Mouse (Mus musculus) urinary bladder, postnatal 4 days (tissue): Measurements from ENCODE around the gene Xpo4.
"Not testable (repeated sequence)": the region's sequence is repeated elsewhere in the genome, so short reads cannot be mapped to it uniquely, and the experiment has no call there.

Source experiments
- DNase-seq, 2 experiments: peaks; one replicate each; pipeline ENCODE4 v3.0.0; 2021 to 2022; ENCODE audit warnings: low spot score in 2 of 2

Gene Xpo4

DNA sequence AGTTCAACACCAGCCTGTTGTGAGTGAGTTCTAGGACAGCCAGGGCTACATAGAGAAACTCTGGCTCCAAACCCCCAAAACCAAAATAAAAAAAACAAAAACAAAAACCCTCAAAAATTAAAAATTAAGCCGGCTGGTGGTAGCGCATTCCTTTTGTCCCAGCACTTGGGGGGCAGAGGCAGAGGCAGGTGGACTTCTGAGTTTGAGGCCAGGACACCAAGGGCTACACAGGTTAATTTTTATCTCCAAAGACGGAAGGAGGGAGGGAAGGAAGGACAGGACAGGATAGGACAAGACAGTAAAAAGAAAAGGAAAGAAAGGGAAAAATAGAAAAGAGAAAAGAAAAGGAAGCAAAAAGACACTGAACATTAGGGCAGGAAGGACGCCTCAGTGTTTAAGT lies 17.5 kb upstream of the Xpo4 start:
- DNase-seq: no peak

DNA sequence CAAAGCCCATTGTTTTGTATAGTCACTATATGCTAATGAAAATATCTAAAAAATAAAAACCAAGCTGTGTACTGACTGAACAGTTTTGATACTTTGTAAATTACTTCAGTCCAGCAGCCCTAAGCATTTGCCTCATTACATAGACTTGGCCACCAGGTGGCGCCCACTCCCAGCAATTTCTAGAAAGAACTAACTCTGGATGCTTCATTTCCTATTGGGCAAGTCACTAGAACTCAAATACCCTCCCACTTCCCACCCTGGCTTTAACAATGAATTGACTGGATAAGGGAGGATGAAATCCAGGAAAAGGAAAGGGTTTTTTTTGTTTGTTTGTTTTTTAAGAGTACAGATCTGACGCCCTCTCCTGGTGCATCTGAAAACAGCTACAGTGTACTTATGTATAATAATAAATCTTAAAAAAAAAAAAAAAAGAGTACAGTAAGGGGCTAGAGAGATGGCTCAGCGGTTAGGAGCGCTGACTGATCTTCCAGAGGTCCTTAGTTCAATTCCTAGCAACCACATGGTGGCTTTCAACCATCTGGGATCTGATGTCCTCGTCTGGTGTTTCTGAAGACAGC lies 14.8 kb upstream of the Xpo4 start:
- peak; percentile 69 to 82 for DNase-seq

DNA sequence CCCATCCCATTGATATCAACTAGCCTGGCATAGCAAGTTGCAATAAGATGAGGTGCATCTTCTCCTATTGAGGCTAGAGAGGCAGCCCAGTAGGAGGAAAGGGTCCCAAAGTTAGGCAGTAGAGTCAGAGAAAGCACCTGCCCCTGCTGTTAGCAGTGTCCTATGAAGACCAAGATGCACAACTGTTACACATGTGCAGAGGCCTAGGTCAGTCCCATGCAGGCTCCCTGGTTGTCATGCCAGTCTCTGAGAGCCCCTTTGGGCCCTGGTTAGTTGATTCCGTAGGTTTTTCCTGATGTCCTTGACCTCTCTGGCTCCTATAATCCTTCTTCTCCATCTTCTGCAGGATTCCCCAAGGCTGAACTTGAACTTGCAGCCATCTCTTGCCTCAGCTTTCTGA lies 14.3 kb upstream of the Xpo4 start:
- no peak for DNase-seq

DNA sequence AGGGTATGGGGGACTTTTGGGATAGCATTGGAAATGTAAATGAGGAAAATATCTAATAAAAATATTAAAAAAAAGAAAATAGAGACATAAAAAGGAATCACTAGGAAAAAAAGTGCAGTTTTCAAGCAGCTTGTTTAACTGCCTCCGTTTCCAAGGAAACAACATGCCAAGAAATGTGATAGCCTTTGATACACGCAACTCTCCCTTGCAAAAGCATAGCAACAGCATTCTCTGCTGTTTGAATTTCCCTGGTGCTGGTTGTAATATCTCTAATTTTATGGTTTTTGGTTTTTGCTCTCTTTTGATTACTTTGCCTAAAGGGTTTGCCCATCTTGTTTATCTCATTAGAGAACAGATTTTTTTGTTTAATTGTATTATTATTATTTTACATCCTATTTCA lies 10.3 kb upstream of the Xpo4 start:
- no peak for DNase-seq

- DNase-seq: no peak
Measured at GRCm38 (mm10) chr14:57665628-57665950, 359 bp upstream of the Xpo4 start.

GRCm38 (mm10) chr14:57664311-57664821 lies 864 bp downstream of the Xpo4 start:
- DNase-seq: no peak

- DNase-seq: no peak
Measured at GRCm38 (mm10) chr14:57663630-57664029, 1.6 kb downstream of the Xpo4 start.

GRCm38 (mm10) chr14:57658301-57658700 lies 6.9 kb downstream of the Xpo4 start:
- DNase-seq: no peak

DNA sequence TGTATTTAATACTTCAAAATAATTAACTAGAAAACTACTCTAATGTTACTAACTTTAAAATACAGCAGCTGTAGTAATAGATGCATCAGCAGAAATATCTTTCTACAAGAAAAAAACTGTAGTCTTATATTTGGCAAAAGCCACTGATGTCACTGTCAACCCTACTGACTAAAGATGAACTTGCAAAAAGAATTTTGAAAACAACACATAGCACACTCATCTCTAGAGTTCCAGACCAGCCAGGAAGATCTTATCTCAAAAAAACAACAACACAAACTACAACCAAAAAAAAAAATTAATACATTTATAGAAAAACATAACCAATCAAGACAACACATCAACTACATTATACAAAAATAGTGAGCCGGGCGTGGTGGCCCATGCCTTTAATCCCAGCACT lies 7.7 kb downstream of the Xpo4 start:
- no peak for DNase-seq

- DNase-seq: not testable (repeated sequence)
Measured at GRCm38 (mm10) chr14:57656519-57656918, 8.7 kb downstream of the Xpo4 start.

- no peak for DNase-seq
Measured at GRCm38 (mm10) chr14:57649501-57649900, 15.7 kb downstream of the Xpo4 start.

GRCm38 (mm10) chr14:57646155-57646554 lies 19.1 kb downstream of the Xpo4 start:
- no peak for DNase-seq

DNA sequence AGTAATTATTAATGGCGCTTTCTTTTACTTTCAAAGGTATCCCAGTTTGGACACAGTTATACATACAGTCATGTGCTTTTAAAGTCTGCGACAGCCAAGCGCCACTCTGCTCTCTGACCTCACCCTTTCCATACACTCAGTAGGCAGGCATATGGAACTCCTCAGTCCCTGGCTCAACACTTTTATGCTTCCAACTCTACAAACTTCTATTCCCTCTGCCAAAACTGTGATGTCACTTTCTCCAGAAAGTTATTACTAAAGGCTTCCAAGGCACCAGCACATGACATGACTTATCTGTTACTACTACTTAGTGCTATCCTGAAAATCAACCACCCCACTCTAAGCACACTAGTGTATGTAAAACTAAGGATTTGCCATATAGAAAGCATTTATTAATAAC lies 26.1 kb downstream of the Xpo4 start:
- DNase-seq: no peak

GRCm38 (mm10) chr14:57634141-57634540 lies 31.1 kb downstream of the Xpo4 start:
- DNase-seq: no peak

DNA sequence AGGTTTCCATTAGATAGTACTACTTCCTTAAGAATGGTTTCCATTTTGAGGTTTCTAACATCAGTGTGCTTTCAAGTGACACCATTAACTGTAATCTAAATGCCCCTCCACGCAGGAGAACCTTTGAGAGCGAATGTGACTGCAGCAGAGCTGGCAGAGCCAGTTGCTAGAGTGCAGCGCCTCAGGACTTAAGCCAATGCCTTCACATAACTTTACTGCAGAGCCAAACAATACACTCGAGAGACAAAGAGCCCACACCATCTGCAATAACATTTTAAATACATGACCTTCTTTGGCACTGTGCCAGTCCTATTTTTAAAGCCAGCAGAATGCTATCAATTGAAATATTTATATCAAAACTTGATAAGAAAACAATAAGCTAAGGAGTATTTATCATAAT lies 35.6 kb downstream of the Xpo4 start:
- no peak for DNase-seq

GRCm38 (mm10) chr14:57622934-57623333 lies 42.3 kb downstream of the Xpo4 start:
- DNase-seq: no peak

GRCm38 (mm10) chr14:57621699-57622098 lies 43.5 kb downstream of the Xpo4 start:
- no peak for DNase-seq

GRCm38 (mm10) chr14:57620598-57621236 lies 44.5 kb downstream of the Xpo4 start:
- no peak for DNase-seq

- DNase-seq: no peak
Measured at GRCm38 (mm10) chr14:57619487-57619886, 45.7 kb downstream of the Xpo4 start.

DNA sequence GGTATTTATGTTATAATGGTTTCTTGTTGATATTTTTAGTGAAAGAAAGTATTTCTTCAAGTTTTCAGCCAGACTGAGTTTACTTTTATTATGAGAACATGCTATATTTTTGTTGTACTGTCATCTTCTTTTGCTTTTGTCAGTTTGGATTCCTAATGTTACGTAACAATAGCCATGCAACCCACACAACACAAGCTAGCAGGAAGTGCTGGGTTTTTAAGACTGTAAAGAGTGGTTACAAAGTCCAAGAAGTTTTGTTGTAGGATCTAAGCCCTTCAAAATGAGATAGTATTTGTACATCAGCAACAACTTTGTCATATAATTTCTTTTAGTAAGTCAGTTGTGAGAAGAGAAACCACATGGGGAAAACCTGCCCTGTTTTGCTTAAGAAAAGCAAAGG lies 47.6 kb downstream of the Xpo4 start:
- DNase-seq: no peak

GRCm38 (mm10) chr14:57616339-57616965 lies 48.8 kb downstream of the Xpo4 start:
- no peak for DNase-seq

GRCm38 (mm10) chr14:57615828-57616227 lies 49.4 kb downstream of the Xpo4 start:
- DNase-seq: no peak

DNA sequence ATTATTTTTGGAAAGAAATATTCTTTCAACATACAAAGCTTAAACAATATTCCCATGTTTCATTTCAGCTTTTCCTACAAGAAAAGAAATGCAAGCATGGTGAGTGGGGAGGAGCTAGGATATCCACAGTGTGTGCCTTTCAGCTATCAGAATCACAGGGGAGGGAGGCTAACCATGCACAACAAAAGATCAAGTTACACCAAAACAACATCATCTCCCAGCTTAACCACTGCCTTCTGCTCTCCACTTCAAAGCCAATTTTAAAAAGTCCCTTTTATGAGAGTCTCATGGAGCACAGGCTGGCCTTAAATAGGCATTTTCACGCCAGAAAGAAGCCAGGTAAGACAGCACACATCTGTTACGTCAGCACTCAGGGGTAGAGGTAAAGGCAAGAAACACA lies 54.2 kb downstream of the Xpo4 start:
- DNase-seq: no peak
